Mouse (Mus musculus) ovary, postnatal 36 days (tissue): ENCODE measurements around the gene Scml4.
A peak's percentile ranks its signal among the peaks of the same experiment; 100 is the strongest.

ENCODE experiments used
- DNase-seq: peaks from one replicate; pipeline ENCODE4 v3.0.0; 2022; ENCODE audit warnings: low spot score, mixed read lengths

The Scml4 gene

GRCm38 (mm10) chr10:42903054-42903453, 42.9 kb downstream of the Scml4 start:
- no peak for DNase-seq

GRCm38 (mm10) chr10:42908562-42908961, 48.4 kb downstream of the Scml4 start:
- DNase-seq, result no peak

- DNase-seq, result no peak
These were observed 50.4 kb downstream of the Scml4 start for GRCm38 (mm10) chr10:42910567-42910966.

GRCm38 (mm10) chr10:42912056-42912455, 51.9 kb downstream of the Scml4 start:
- no peak for DNase-seq

GRCm38 (mm10) chr10:42913196-42913595, 53.0 kb downstream of the Scml4 start:
- DNase-seq, result no peak

DNA sequence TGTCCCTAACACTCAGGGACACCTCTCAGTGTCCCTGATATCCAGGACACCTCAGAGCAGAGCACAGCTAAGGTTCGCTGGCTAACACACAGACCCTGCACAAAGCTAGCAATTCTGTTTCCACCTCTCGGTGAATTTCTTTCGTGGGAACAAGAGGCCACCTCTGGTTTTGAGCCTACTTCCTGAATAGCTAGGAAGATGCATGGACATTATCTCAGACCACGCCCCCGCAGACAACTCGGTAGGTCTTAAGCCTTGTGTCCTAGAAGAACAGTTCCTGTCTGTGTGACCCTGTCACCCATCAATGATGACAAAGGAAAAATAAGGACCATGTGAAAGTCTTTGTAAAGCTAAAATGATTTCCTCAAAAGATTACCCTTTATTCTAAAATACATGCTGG, 54.0 kb downstream of the Scml4 start:
- DNase-seq, result no peak

- no peak for DNase-seq
These were observed 57.2 kb downstream of the Scml4 start for GRCm38 (mm10) chr10:42917355-42917754.

DNA sequence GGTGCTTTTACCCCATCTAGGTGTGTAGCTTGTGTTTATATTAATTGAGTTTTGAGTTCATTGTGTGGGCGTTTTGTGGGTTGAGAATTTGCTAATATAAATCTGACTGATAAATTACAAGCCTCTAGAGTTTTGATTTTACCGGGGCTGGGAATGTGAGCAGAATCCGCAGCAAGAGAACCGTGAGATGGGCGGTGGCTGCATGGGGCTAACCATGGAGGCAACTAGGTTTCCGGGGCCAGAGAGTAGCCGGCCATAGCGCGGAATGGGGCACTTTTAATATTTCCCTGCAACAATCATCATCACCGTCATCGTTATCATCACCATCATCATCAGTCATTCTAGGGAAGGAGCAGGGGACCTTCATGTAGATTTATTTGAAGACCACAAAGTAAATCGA, 59.6 kb downstream of the Scml4 start:
- DNase-seq, result no peak

- DNase-seq, result no peak
These were observed 65.1 kb downstream of the Scml4 start for GRCm38 (mm10) chr10:42925103-42925866.

DNA sequence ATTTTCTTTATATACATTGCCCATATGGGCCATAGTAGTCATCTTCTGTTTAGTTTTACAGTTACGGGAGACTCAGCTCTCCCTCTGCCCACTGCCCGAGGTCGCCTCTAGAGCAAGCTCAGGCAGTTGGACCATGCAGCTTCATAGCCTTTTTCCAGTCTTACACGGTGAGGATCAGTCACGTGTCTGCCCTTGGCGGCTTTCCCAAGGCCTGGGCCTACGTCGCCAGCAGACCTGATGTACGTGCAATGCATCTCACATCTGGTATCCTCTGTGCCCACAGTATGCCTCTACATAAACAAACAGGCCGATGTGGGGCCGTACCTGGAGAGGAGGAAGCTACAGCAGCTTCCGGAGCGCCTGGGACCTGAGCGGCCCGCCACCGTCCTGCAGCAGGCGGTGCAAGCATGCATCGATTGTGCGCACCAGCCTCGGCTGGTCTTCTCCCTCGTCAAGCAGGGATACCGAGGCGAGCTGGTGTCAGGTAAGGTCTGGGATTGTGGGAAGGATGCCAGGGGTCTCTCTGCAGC, 70.0 kb downstream of the Scml4 start:
- no peak for DNase-seq

- DNase-seq, result no peak
These were observed 72.8 kb downstream of the Scml4 start for GRCm38 (mm10) chr10:42932862-42933480.

DNA sequence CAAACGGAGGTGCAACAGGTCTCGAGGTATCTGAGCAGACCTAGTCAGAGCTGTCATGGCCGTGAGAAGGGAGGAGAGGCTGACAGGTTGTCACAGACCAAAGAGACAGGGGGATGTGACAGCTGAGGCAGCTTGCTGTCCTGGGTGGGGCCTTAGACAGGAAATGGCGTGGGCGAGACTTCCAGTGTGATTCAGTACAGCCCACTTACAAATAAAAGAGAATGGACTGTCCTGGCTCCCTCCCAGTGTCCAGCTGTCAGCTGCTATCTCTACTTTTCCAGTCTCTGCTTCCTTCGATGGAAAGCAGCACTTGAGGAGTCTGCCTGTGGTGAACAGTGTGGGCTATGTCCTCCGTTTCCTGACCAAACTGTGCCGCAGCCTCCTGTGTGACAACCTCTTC, 74.5 kb downstream of the Scml4 start:
- DNase-seq, result no peak

DNA sequence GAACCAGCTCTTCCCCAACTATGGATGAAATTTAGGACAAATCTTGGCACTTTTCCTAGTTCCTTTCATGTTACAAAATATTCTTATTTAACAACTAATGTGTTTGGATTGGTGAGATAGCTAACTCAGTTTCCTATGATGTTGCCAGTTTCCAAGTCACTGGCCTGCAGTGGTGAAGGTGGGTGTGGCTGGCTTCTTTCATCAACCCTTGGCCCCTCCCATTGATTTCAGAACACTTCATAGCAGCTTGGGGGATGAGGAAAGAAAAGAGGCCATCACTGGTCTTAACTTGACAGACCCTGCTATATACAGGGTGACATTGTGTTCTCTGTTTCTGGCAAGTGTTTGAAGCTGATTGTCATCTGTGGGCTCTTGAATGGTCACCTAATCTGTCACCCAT, 76.0 kb downstream of the Scml4 start:
- no peak for DNase-seq

- no peak for DNase-seq
These were observed 78.2 kb downstream of the Scml4 start for GRCm38 (mm10) chr10:42938361-42938760.

DNA sequence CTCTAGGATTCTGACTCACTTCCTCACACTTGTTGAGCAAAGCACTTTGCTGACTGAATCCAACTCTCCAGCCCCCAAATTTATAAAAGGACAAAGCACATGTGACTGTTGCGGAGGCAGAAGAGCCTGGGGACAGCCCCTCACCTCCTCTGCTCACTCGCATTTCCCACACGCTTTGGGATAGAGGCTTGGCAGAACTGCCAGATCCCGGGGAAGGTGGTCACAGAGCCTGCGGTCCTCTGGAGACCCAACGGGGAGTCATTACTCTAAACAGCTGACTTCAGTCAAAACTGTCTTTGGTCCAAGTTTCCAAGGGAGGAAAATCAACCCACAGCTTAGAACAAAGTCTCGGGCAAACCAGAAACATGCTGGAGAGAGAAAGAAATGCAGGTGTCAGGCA, 79.5 kb downstream of the Scml4 start:
- DNase-seq, result no peak

- DNase-seq, result no peak
These were observed 80.3 kb downstream of the Scml4 start for GRCm38 (mm10) chr10:42940193-42941050.

DNA sequence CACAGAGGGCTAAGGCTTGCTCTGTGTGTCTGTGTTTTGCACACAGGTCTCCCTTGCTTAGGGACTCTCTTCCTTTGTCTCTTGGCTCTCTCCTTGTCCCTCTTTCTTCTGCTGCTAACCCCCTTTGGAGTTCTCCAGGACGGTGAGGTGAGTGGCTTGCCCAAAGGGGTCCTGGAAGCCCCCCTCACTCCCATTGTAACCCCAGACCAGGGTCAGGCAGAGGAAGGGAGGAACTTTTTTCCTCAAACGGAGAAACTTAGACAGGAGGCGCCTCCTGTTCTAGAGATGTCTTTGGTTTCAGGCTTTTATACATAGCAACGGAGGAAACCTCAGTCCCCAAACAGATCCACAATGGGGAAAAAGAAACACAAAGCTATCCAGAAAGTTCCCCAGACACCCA, 81.1 kb downstream of the Scml4 start:
- no peak for DNase-seq

GRCm38 (mm10) chr10:42941697-42942221, 81.6 kb downstream of the Scml4 start:
- DNase-seq, result peak; percentile 34

DNA sequence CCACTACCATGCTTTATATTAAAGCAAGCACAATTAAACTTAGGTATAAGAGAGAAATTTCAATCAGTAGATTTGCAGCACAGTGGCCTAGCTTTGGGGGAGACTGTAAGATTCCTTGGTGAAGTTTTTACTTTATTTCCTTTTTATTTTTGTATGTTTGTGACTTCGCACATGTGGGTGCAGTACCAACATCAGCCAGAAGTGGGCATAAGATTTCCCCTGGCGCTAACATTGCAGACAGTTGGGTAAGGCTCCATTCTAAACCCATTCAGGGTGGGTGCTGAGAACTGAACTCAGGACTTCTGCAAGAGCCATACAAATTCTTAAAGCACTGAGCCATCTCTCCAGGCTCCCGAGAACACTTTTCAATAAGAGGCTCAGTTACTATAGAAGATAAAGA, 82.1 kb downstream of the Scml4 start:
- DNase-seq, result no peak

DNA sequence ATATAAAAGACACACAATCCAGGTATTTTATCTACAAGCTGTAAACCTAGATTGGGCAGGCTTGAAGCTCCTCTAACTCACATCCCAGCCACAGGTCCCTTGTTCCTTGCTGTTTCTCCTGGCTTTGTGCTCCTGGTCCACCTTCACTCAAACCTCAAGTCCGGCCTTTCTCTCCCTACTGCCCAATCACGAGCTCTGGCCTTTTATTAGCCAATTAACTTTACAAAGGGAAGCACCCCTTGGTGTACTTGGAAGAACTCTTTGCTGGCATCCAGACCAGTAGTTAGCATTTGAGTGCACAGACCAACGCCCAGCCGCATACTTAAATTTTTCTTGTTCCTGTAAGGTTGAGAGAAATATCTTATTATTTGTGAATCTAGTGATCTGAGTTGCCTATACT, 85.1 kb downstream of the Scml4 start:
- DNase-seq, result no peak

DNA sequence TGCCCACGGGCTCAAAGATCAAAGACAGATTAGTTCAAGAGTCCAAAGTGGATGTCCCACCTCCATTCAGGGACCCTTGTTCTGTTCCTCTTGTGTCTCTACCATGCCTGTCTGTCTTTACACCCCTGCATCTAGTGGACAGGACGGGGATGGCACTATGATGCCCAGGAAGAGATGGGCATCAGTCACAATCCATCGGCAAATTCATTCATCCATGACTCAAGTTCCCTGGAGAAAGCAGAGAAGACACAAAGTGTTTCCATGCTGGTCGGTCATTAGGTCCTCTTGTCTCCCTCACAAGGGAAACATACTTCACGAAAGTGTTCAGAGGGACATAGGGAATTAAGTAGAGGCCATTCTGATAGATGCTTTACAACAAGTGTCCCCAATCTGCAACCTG, 87.2 kb downstream of the Scml4 start:
- DNase-seq, result no peak

DNA sequence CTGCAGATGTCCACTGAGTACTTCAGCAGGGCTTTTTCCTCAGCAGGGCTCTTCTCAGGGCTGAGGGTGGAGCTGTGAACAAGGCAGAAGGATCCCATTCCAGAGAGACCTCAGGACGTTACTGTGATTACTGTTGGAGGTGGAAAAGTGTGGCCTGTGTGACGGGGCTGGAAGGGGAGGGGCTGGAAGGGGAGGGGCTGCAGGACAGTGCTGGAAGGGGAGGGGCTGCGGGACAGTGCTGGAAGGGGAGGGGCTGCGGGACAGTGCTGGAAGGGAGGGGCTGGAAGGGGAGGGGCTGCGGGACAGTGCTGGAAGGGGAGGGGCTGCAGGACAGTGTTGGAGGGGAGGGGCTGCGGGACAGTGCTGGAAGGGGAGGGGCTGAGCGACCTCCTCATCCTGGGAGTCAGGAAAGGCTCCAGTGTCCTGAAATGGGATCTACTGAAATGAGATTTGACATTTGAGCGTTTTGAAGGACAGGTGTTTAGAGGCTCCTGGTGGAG, 90.1 kb downstream of the Scml4 start:
- DNase-seq, result no peak
